Mouse (Mus musculus): Measurements from ENCODE around the gene Cdk12.

DNA sequence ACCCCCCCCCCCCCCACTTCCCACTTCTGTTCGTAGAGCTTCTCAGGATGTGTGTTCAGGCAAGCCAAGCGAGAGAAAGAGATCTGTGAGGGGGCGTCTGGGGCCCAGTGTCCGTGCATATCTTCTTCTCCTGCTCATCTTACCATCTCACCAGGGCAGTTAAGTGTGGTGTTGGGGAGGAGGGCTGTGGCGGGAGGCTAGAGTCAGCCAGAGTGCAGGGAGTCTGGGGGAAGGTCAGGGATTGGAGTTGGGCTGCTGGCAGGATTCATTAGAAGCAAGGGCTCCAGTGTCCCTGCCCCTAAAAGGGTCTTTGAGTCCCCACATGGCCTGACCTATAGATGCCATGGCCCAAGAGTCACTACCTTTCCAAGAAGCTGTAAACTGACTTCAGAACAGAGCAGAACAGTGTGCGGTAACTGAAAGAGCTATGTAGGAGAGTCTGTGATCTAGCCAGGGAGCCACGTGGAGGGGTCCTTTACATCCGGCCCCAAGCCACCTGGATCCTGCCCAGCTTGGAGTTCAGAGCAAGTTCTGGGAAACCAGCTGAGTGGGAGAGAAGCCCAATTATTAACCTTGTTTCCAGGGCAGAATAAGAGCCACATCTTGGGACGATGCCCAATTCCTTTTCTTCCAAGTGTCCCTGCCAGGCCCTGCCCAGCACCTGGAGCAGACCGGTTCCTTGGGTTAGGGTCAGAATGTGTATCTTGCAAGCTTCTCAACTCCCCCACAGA lies 120.4 kb downstream of the Cdk12 start:
- TF ChIP-seq GATA1 (IDR thresholded peaks at IDR 0.05; ENCODE audit: low read length) (no peak), TAL1 (IDR thresholded peaks at IDR 0.05; ENCODE audit: low read length) (no peak)

Measured in erythroblast, embryonic 14.5 days (primary cell).